Mouse (Mus musculus): ENCODE measurements around the gene Sycn.

DNA sequence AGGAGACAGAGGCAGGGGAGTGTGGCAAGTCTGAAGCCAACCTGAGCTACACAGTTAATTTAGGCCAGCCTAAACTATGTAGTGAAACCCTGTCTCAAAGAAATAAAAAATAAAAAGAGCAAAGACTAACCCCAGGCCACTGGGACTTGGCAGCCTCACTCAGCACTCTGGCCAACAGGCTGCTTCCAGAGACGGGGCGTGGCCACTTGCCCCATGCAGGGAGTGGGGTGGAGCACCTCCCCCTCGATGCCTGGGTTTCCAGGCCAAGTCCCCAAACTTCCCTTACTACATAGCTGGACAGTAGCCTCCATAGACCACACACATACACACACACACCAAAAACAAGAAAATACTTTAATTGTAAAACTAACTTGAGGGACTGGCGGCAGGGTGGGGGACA, 17.8 kb downstream of the Sycn start:
- TF ChIP-seq CTCF (IDR thresholded peaks at IDR 0.05; ENCODE audit: extremely low read depth, insufficient read depth, low read length), result no peak
- no peak for TF ChIP-seq POLR2A (IDR thresholded peaks at IDR 0.05; ENCODE audit: extremely low read depth, insufficient read depth, low read length)

Data from cortical plate, adult 2 months (tissue).